Mouse (Mus musculus) embryonic facial prominence, embryonic 15.5 days (tissue): ENCODE data around the gene Mslnl. TPM values are rescaled to one million over a fixed set of nuclear protein-coding genes. Genes with fewer than 3 reads are reported as not detected.

ENCODE experiments used
- microRNA-seq: library from miRNA; unstranded; fragments of <30 nt; microRNA quantifications from one replicate; pipeline ENCODE4, GENCODE M21; 2016; ENCODE audit warnings: borderline number of aligned reads
- polyA plus RNA-seq: library from polyadenylated mRNA; unstranded; fragments of >200 nt; fragmentation: Nextera tagmentation; extraction: Ambion mirVana; gene quantifications from 2 replicates; pipeline ENCODE4 v1.2.1, GENCODE M21; 2015

Gene Mslnl
- polyA plus RNA-seq, 1 experiment from 2014 or later, result 3.9 TPM

Small RNA genes within 50 kb of the gene (microRNA-seq; reads per million reads assigned to microRNA genes)
- gene Gm25083, result not detected
- not detected for gene Mir6966

Other genes starting within 250 kb of the Mslnl start
- gene Sstr5, start 238.8 kb upstream of the Mslnl start, polyA plus RNA-seq, result 0.17 and 0.27 TPM in 2 replicates
- 13.1 and 13.7 TPM in 2 replicates for gene Sox8, start 165.4 kb upstream of the Mslnl start, polyA plus RNA-seq
- gene Lmf1, start 157.0 kb upstream of the Mslnl start, polyA plus RNA-seq, result 29.0 and 31.4 TPM in 2 replicates
- gene Gng13, start 18.9 kb upstream of the Mslnl start, polyA plus RNA-seq, result 23.7 and 44.9 TPM in 2 replicates
- 22.6 and 24.5 TPM in 2 replicates for gene Chtf18, start 8.6 kb upstream of the Mslnl start, polyA plus RNA-seq
- gene Rpusd1, start 8.4 kb upstream of the Mslnl start, polyA plus RNA-seq, result 25.1 and 26.0 TPM in 2 replicates
- 24.2 and 31.4 TPM in 2 replicates for gene Msln, start 18.3 kb downstream of the Mslnl start, polyA plus RNA-seq
- gene Narfl, start 37.7 kb downstream of the Mslnl start, polyA plus RNA-seq, result 26.9 and 27.1 TPM in 2 replicates
- gene Haghl, start 49.6 kb downstream of the Mslnl start, polyA plus RNA-seq, result 62.0 and 67.2 TPM in 2 replicates
- 2.9 and 4.8 TPM in 2 replicates for gene Ccdc78, start 50.5 kb downstream of the Mslnl start, polyA plus RNA-seq
- gene Fam173a, start 56.9 kb downstream of the Mslnl start, polyA plus RNA-seq, result 95.7 and 99.3 TPM in 2 replicates
- not detected in 2 replicates for gene AC134908.4, start 59.6 kb downstream of the Mslnl start, polyA plus RNA-seq
- gene Metrn, start 61.1 kb downstream of the Mslnl start, polyA plus RNA-seq, result 41.8 and 44.8 TPM in 2 replicates
- gene Fbxl16, start 73.0 kb downstream of the Mslnl start, polyA plus RNA-seq, result 3.8 and 4.0 TPM in 2 replicates
- 24.7 and 27.1 TPM in 2 replicates for gene Wdr24, start 87.6 kb downstream of the Mslnl start, polyA plus RNA-seq
- 44.9 and 46.2 TPM in 2 replicates for gene Jmjd8, start 92.8 kb downstream of the Mslnl start, polyA plus RNA-seq
- 343 and 364 TPM in 2 replicates for gene Stub1, start 97.4 kb downstream of the Mslnl start, polyA plus RNA-seq
- 2.7 and 3.2 TPM in 2 replicates for gene Rhbdl1, start 101.3 kb downstream of the Mslnl start, polyA plus RNA-seq
- 2.5 and 3.5 TPM in 2 replicates for gene Gm20683, start 105.7 kb downstream of the Mslnl start, polyA plus RNA-seq
- gene Rhot2, start 108.8 kb downstream of the Mslnl start, polyA plus RNA-seq, result 24.5 and 25.8 TPM in 2 replicates
- 21.5 and 32.1 TPM in 2 replicates for gene Wdr90, start 125.5 kb downstream of the Mslnl start, polyA plus RNA-seq
- 13.4 and 15.7 TPM in 2 replicates for gene Mcrip2, start 132.7 kb downstream of the Mslnl start, polyA plus RNA-seq
- 49.6 and 51.8 TPM in 2 replicates for gene Mettl26, start 139.0 kb downstream of the Mslnl start, polyA plus RNA-seq
- gene Wfikkn1, start 144.8 kb downstream of the Mslnl start, polyA plus RNA-seq, result 0.62 and 0.83 TPM in 2 replicates
- 35.8 and 38.9 TPM in 2 replicates for gene Rab40c, start 183.7 kb downstream of the Mslnl start, polyA plus RNA-seq
- gene Pigq, start 208.9 kb downstream of the Mslnl start, polyA plus RNA-seq, result 51.1 and 58.4 TPM in 2 replicates
- gene Nhlrc4, start 208.9 kb downstream of the Mslnl start, polyA plus RNA-seq, result 2.7 and 5.8 TPM in 2 replicates
- 0.24 and 0.28 TPM in 2 replicates for gene A930017K11Rik, start 216.5 kb downstream of the Mslnl start, polyA plus RNA-seq
- gene Capn15, start 249.8 kb downstream of the Mslnl start, polyA plus RNA-seq, result 24.5 and 29.8 TPM in 2 replicates